Mouse (Mus musculus) embryonic facial prominence, embryonic 13.5 days (tissue): Measurements from ENCODE around the gene Dzip1. TPM values are rescaled to one million over a fixed set of nuclear protein-coding genes. Genes with fewer than 3 reads are reported as not detected.
A peak's percentile ranks its signal among the peaks of the same experiment; 100 is the strongest.

Source experiments
- ATAC-seq: fragments of 200-750 bp; cut with Nextera tagmentation; 2 replicates; pipeline ENCODE4 v1.8.0; 2017; ENCODE audit warnings: low read depth; ENCODE audit not compliant: insufficient number of reproducible peaks, insufficient read depth, low FRiP score, low TSS enrichment
- H3K27ac ChIP-seq: fragments of 300-500 bp; sonication (generic); 2 replicates; pipeline ENCODE4 v1.5.1; 2015; ENCODE audit warnings: moderate library complexity, mild to moderate bottlenecking, inconsistent platforms
- H3K27me3 ChIP-seq: fragments of 300-500 bp; sonication (generic); 2 replicates; pipeline ENCODE4 v1.6.1; 2015; ENCODE audit warnings: mild to moderate bottlenecking, inconsistent platforms
- H3K36me3 ChIP-seq: fragments of 300-500 bp; sonication (generic); 2 replicates; pipeline ENCODE4 v1.6.1; 2015; ENCODE audit warnings: mild to moderate bottlenecking, inconsistent platforms
- H3K4me1 ChIP-seq: fragments of 300-500 bp; sonication (generic); 2 replicates; pipeline ENCODE4 v1.6.1; 2015; ENCODE audit warnings: inconsistent platforms
- H3K4me2 ChIP-seq: fragments of 300-500 bp; sonication (generic); 2 replicates; pipeline ENCODE4 v1.6.1; 2015; ENCODE audit warnings: moderate library complexity, mild to moderate bottlenecking, inconsistent platforms
- H3K4me3 ChIP-seq: fragments of 300-500 bp; sonication (generic); 2 replicates; pipeline ENCODE4 v1.5.1; 2015; ENCODE audit warnings: mild to moderate bottlenecking, inconsistent platforms
- H3K9ac ChIP-seq: fragments of 300-500 bp; sonication (generic); 2 replicates; pipeline ENCODE4 v1.6.1; 2015; ENCODE audit warnings: mild to moderate bottlenecking, inconsistent platforms
- H3K9me3 ChIP-seq: fragments of 300-500 bp; sonication (generic); 2 replicates; pipeline ENCODE4 v1.6.1; 2016; ENCODE audit warnings: inconsistent platforms
- WGBS: fragments of 180-500 bp; shearing (Covaris S2); methylation state at CpG from one replicate; pipeline ENCODE4 v1.1.7; 2015; ENCODE audit warnings: mixed read lengths; 5-methylcytosine and 5-hydroxymethylcytosine counted together
- polyA plus RNA-seq: library from polyadenylated mRNA; unstranded; fragments of >200 nt; fragmentation: Nextera tagmentation; extraction: Ambion mirVana; gene quantifications from 2 replicates; pipeline ENCODE4 v1.2.1, GENCODE M21; 2015

Gene Dzip1
- polyA plus RNA-seq, 1 experiment from 2014 or later: 37.7 TPM

DNA sequence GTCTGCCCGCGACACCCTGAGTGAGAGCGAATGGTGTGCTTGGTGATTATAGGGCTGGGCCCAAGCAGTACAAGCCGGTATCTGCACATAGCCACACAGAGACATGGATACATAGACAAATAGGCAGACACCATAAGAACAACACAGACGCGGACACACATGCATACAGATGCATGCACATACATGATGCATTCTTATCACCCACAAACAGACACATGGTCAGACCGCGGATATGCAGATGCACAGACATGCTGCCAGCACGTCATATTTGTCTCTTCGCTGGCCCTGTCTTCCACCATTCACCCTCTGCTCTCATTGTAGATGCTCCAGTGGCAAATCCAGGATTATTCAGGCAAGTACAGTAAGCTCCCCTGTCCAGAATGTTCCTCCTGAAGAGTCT is 78.4 kb downstream of the Dzip1 start:
- ATAC-seq: no peak
- WGBS: 94% methylated on average over 10 of the region's 10 CpGs
- no peaks in the 10 kb centered on the region for H3K4me1 ChIP-seq
- H3K4me3 ChIP-seq: no peak overlapping the region
- H3K9me3 ChIP-seq: no peaks in the 10 kb centered on the region
- H3K9ac ChIP-seq: no peak overlapping the region
- no peaks in the 10 kb centered on the region for H3K27me3 ChIP-seq
- H3K27ac ChIP-seq: no peak overlapping the region
- no peaks in the 10 kb centered on the region for H3K36me3 ChIP-seq
- H3K4me2 ChIP-seq: no peak overlapping the region

DNA sequence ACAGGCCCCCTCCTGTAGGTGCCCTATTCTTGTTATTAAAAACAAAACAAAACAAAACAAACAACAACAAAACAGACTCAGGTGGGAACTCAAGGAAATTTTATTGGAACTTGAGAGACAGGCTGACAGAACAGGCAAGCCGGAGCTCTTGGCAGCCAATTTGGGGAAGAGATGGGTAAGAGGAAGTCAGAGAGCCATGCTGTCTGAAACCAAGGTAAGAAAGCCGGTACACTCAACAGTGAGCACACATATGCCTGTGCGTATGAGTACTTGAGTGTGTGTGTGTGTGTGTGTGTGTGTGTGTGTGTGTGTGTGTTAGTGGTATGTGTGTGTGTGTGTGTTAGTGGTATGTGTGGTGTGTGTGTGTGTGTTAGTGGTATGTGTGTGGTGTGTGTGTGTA is 82.9 kb downstream of the Dzip1 start:
- no peaks in the 10 kb centered on the region for H3K27me3 ChIP-seq
- no peak overlapping the region for H3K4me2 ChIP-seq
- no peaks in the 10 kb centered on the region for H3K4me1 ChIP-seq
- H3K36me3 ChIP-seq: no peaks in the 10 kb centered on the region
- no peak for ATAC-seq
- H3K9ac ChIP-seq: no peak overlapping the region
- no peaks in the 10 kb centered on the region for H3K9me3 ChIP-seq
- H3K4me3 ChIP-seq: no peak overlapping the region
- 88% methylated on average over 3 of the region's 3 CpGs for WGBS
- no peak overlapping the region for H3K27ac ChIP-seq

DNA sequence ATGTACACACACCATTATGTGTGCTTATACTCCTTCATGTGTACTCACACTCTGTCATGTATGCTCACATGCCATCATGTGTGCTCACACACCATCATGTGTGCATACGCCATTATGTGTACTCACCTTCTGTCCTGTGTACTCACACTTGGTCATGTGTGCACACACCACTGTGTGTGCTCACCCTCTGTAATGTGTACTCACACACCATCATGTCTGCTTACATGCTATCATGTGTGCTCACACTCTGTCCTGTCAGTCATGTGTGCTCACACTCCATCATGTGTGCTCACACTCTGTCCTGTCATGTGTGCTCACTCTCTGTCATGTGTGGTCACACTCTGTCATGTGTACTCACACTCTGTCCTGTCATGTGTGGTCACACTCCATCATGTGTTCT is 85.2 kb downstream of the Dzip1 start:
- Histone ChIP-seq H3K4me2 (no peak overlapping the region), H3K36me3 (no peaks in the 10 kb centered on the region), H3K9ac (no peak overlapping the region), H3K4me1 (no peaks in the 10 kb centered on the region), H3K4me3 (no peak overlapping the region), H3K9me3 (no peaks in the 10 kb centered on the region), H3K27ac (no peak overlapping the region), H3K27me3 (no peaks in the 10 kb centered on the region)
- 98% methylated on average over 1 of the region's 1 CpGs for WGBS
- no peak for ATAC-seq

DNA sequence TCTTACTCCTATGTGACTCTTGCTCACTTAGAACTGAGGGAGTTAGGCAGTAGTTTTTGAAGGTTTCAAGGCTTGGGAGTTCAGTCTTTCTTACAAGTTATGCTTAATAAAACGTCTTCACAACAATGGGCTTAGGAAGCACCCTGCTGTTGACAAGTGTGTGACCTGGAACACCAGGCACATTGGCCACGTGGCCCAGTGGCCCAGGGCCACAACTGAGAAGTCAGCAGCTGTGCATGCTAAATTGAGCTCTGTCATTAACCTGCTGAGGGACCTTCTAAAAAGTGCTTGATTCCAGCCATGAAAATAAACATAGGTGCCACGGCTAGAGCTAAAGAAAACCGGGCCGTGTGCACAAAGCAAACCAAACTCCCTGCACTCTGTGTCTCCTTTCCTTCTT is 85.8 kb downstream of the Dzip1 start:
- ATAC-seq: no peak
- no peak overlapping the region for H3K27ac ChIP-seq
- H3K27me3 ChIP-seq: no peaks in the 10 kb centered on the region
- H3K4me2 ChIP-seq: no peak overlapping the region
- peaks cover 2% of the 10 kb centered on the region for H3K4me1 ChIP-seq
- H3K9ac ChIP-seq: no peak overlapping the region
- H3K9me3 ChIP-seq: no peaks in the 10 kb centered on the region
- no peak overlapping the region for H3K4me3 ChIP-seq
- WGBS: 60% methylated on average over 5 of the region's 5 CpGs
- H3K36me3 ChIP-seq: no peaks in the 10 kb centered on the region

DNA sequence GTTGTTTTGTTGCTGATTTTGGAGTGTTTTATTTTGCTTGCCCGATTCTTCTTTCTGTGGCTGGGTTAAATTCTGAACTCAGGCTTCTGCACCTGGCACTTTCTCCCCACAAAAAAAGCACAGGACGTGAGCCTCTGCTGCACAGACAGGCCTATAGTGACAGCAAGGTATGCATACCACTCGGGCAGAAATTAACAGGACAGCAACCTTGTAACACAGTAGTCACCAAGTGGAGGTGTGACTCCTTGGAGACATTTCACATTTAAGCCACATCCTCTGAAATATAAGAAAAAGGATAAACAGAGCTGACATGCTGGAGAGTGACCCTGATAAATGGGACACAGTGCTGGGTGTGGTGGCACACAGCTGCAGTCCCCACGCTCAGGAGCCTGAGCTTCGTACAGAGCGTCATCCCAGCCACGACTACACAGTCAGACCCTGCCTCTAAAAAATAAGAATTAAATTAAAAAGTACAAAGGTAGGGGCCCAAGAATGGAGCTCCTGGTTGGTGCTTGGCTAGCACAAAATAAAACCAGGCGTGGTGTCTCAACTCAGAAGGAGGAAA is 86.6 kb downstream of the Dzip1 start:
- no peaks in the 10 kb centered on the region for H3K36me3 ChIP-seq
- no peak overlapping the region for H3K9ac ChIP-seq
- H3K4me3 ChIP-seq: no peak overlapping the region
- H3K4me1 ChIP-seq: peaks cover 5% of the 10 kb centered on the region
- H3K9me3 ChIP-seq: no peaks in the 10 kb centered on the region
- no peaks in the 10 kb centered on the region for H3K27me3 ChIP-seq
- 71% methylated on average over 8 of the region's 8 CpGs for WGBS
- no peak overlapping the region for H3K27ac ChIP-seq
- ATAC-seq: no peak
- no peak overlapping the region for H3K4me2 ChIP-seq

DNA sequence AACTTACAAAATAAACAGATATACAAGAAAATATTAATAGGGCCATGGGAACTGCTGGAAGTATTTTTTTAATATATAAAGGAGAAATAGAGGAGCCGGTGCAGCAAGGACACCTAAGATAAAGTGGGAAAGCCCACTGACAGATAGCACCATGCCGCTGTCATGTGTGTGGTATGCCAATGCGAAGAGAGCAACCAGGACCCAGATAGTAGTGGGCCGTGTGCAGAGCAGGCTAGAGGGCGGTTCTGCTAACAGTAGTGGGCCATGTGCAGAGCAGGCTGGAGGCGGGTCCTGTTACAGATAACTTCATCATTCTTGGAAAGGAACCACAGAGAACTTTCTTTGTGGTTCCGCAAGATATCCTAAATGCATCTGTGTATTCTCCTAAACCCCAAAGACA is 88.5 kb downstream of the Dzip1 start:
- Histone ChIP-seq H3K27me3 (no peaks in the 10 kb centered on the region), H3K9me3 (no peaks in the 10 kb centered on the region), H3K4me2 (no peak overlapping the region), H3K4me1 (peaks cover 5% of the 10 kb centered on the region), H3K27ac (no peak overlapping the region), H3K9ac (no peak overlapping the region), H3K4me3 (no peak overlapping the region), H3K36me3 (no peaks in the 10 kb centered on the region)
- no peak for ATAC-seq
- WGBS: 80% methylated on average over 7 of the region's 7 CpGs

DNA sequence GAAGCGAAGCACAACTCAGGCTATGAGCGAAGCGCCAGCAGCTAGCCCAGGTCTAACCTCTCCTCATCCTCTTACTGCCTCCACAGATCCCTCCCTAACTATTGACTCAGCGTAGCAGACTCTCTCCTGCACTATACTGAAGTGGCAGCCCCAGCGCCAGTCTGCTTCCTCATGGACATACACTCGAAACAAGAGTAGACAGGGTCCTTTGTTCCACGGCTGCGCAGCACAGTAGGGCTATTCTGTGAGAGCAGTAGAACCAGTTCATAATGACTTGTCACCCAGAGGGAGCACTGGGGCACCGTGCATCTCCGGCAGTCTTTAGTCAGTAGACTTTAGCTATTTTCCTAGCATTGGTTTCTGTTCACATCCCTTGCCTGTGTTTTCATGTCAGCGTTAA is 89.1 kb downstream of the Dzip1 start:
- peaks cover 5% of the 10 kb centered on the region for H3K4me1 ChIP-seq
- no peak overlapping the region for H3K4me2 ChIP-seq
- no peaks in the 10 kb centered on the region for H3K27me3 ChIP-seq
- no peak overlapping the region for H3K4me3 ChIP-seq
- ATAC-seq: no peak
- 56% methylated on average over 11 of the region's 11 CpGs for WGBS
- no peak overlapping the region for H3K27ac ChIP-seq
- no peak overlapping the region for H3K9ac ChIP-seq
- no peaks in the 10 kb centered on the region for H3K9me3 ChIP-seq
- H3K36me3 ChIP-seq: no peaks in the 10 kb centered on the region

DNA sequence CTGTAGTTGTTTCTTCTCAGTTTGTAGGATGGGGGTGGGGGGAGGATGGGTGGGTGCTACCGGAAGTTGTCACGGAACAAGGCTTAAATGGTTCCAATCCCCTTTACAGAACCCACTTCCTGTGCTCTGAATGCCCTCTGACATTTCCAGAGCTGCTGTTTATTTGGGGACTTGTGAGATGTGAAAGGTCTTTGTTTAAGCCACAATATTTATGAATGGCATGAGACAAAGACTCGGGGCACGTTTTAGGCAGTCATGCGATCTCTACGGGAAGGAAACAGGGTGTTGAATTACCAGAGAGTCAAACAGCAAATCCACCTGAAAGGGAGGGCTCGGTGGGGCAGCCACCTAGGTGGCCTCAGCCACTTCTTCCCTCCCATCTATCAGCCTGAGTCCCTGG is 90.9 kb downstream of the Dzip1 start:
- ATAC-seq: no peak
- H3K36me3 ChIP-seq: no peaks in the 10 kb centered on the region
- peak overlapping the region; percentile 12; the same call in 1 of the 2 replicates for H3K4me2 ChIP-seq
- WGBS: 2% methylated on average over 7 of the region's 7 CpGs
- no peak overlapping the region for H3K9ac ChIP-seq
- no peak overlapping the region for H3K27ac ChIP-seq
- no peaks in the 10 kb centered on the region for H3K9me3 ChIP-seq
- H3K27me3 ChIP-seq: no peaks in the 10 kb centered on the region
- H3K4me1 ChIP-seq: peaks cover 5% of the 10 kb centered on the region
- no peak overlapping the region for H3K4me3 ChIP-seq

DNA sequence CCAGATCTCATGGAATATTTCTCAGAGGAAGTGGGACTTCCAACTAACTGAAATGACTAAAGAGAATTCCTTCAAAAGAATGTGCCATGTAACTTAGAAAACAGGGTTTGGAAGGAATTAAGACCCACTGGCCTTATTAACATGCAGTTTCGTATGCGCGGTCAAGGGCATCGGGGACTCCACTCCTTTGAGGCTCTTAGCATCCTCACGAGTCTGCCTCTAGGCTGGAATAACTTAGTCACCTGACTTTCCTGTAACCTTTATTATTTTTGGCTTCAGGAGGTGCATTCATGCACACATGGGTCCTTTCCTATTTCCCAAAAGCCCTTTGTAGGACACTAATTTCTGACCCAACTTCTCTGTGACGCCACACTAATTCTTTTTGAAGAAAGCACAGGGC is 92.0 kb downstream of the Dzip1 start:
- Histone ChIP-seq H3K36me3 (no peaks in the 10 kb centered on the region), H3K4me1 (peaks cover 5% of the 10 kb centered on the region), H3K4me3 (no peak overlapping the region), H3K27ac (no peak overlapping the region), H3K4me2 (no peak overlapping the region), H3K9ac (no peak overlapping the region), H3K27me3 (no peaks in the 10 kb centered on the region), H3K9me3 (no peaks in the 10 kb centered on the region)
- ATAC-seq: no peak
- 72% methylated on average over 6 of the region's 6 CpGs for WGBS

DNA sequence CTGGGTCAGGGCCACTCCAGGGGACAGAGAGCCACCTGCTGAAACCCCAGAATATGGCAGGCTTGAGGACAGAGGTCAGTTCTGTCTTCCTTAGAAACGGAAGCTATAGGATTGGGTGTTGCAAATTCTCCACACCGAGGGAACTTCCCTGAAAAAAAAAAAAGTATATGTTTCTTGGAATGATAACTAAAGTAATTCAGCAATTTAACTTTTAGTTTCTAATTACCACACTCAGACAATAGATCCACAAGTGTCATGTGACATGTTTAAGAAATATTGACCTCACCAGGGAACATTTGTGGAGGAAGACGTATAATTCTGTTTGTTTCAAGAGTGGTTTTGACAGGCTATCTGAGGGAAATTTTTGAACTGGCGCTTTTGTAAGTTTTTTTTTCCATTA is 93.7 kb downstream of the Dzip1 start:
- H3K4me2 ChIP-seq: no peak overlapping the region
- no peaks in the 10 kb centered on the region for H3K36me3 ChIP-seq
- ATAC-seq: no peak
- no peaks in the 10 kb centered on the region for H3K9me3 ChIP-seq
- H3K4me1 ChIP-seq: peaks cover 5% of the 10 kb centered on the region
- no peaks in the 10 kb centered on the region for H3K27me3 ChIP-seq
- 72% methylated on average over 4 of the region's 4 CpGs for WGBS
- H3K27ac ChIP-seq: no peak overlapping the region
- no peak overlapping the region for H3K4me3 ChIP-seq
- no peak overlapping the region for H3K9ac ChIP-seq

DNA sequence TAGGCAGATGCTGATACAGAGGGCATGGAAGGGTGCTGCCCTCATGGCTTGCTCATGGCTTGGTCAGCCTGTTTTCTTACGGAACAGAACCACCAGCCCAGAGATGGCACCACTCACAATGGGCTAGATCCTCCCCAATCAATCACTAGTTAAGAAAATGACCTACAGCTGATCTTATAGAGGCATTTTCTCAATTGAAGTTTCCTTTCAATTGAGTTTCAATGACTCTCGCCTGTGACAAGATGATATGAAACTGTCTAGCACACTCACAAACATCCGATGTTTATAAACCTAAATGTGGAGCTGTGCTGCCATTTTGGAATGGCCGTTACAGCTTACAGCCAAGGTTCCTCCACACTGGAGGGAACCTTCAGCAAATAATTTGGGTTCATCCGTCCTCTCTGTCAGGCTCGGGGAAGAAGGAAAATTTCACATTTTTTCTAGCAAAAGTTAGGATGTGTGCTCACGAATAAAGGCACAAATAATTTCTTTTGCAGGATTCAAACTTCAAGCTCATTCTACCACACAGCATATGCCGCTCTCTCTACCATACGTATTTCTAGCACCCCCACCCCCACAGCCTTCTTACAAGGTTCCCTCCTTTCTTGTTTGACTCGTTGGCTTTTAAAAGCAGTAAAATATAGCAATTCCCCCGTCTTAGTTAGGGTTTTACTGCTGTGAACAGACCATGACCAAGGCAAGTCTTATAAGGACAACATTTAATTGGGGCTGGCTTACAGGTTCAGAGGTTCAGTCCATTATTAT is 95.7 kb downstream of the Dzip1 start:
- H3K9me3 ChIP-seq: no peaks in the 10 kb centered on the region
- 89% methylated on average over 11 of the region's 11 CpGs for WGBS
- no peaks in the 10 kb centered on the region for H3K36me3 ChIP-seq
- peaks cover 4% of the 10 kb centered on the region for H3K4me1 ChIP-seq
- no peak overlapping the region for H3K4me3 ChIP-seq
- no peak overlapping the region for H3K4me2 ChIP-seq
- no peak for ATAC-seq
- H3K27ac ChIP-seq: no peak overlapping the region
- no peak overlapping the region for H3K9ac ChIP-seq
- no peaks in the 10 kb centered on the region for H3K27me3 ChIP-seq

DNA sequence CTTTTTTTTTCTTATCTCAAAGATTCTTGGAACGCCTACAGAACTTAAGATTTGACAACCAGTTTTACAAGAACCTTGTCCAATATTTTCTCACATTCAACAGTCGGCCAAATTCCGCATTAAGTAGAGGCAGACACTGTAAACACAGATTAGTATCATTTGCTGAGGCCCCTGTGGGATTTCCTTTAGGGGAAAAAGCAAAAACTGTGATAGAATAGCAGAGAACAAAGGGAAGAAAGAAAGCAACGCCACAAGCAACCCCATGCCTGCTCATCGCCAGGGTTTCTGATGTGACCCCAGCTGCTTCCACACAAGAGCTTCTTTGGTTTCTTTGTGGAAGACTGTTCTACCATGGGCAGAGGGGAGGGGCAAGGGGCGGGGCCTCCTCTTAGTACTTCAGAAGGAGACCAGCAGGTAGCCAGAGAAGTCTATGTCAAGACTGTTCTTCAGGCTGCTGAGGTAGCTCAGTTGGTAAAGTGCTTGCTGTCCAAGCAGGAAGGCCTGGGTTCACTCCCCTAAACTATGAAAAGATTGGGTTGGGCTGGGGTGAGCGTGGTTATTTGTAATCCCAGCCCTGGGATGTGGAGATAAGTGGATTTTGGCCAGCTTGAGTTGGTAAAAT is 97.9 kb downstream of the Dzip1 start:
- H3K9me3 ChIP-seq: no peaks in the 10 kb centered on the region
- WGBS: 21% methylated on average over 7 of the region's 7 CpGs
- H3K4me3 ChIP-seq: no peak overlapping the region
- H3K4me1 ChIP-seq: no peaks in the 10 kb centered on the region
- H3K27ac ChIP-seq: no peak overlapping the region
- no peak overlapping the region for H3K9ac ChIP-seq
- H3K27me3 ChIP-seq: no peaks in the 10 kb centered on the region
- no peak overlapping the region for H3K4me2 ChIP-seq
- H3K36me3 ChIP-seq: no peaks in the 10 kb centered on the region
- ATAC-seq: no peak
